Mouse (Mus musculus): ENCODE data around the gene Atp5d. TPM values are rescaled to one million over a fixed set of nuclear protein-coding genes. Genes with fewer than 3 reads are reported as not detected.

The Atp5d gene
- total and polyA plus RNA-seq, 2 experiments from 2014 or later: 259 to 607 TPM

DNA sequence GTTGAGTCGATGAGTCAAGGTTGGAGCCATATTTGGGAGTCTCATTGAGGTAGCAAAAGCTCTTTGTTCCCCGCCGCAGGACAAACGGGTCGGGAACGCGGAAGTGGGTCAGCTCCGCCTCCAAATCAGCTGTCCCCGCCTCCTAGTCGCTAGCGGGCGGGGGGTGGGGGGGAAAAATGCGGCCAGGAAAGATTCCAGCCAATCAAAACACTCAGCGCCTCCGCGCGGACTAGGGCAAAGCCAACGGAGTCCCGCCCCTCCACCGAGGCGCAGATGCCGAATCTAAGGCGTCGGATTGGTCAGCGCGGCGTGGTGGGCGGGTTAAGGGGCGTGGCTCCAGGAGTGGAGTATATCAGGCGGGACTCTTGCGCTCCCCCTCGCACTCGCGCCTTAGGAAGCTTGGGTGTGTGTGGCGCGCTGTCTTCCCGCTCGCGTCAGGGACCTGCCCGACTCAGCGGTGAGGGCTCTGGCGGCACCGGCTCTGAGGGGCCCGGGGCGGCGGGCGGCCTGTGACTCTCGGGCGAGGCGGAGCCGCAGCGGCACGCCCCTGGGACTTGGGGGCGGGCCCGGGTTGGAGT lies 29.1 kb downstream of the Atp5d start:
- 1% methylated on average over 54 of the region's 55 CpGs for WGBS

DNA sequence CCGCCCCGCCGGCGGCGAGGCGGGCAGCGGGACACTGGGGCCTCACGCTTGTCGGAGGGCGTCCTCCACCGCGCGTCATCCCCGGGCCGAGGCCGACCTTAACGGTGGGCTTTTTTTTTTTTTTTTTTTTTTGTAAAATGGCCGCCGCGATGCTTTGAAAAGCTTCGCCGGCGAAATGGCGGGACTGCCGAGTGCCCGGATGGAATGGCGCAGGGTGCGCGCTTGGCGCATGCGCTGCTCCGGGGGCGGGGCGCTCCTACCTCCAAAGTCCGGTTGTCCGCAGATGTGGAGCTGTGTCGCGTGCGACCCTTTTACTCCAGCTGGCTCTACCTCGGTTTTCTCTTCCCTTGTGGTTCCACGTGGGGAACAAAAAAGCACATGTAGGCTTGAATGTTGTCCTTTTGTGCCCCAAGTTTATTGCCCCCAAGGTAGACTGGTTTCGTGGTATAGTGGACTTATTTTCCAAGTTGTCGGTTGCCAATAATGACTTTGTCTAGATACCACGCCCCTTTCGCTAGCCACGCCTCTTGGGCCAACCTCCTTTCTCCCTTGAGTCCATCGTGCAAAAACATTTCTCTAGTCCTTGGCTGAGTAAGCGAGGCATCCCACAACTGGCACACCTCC lies 29.7 kb downstream of the Atp5d start:
- H3K9ac ChIP-seq (replicated peaks; ENCODE audit: low read length, poor library complexity, severe bottlenecking): peak overlapping the region; percentile 100
- peaks cover 18% of the 10 kb centered on the region for H3K36me3 ChIP-seq (ENCODE audit: insufficient read depth, low read length)
- ATAC-seq (ENCODE audit: low FRiP score) (peak; percentile 60), DNase-seq (ENCODE audit: low spot score) (peak; percentile 94)
- no peaks in the 10 kb centered on the region for H3K9me3 ChIP-seq (ENCODE audit: low read length)
- H3K27ac ChIP-seq (ENCODE audit: low read depth, low read length): peak overlapping the region; percentile 100
- peak overlapping the region; percentile 77 for H3K4me2 ChIP-seq (ENCODE audit: low read depth, low read length, poor library complexity, severe bottlenecking)
- WGBS: under 1% methylated on average over 40 of the region's 48 CpGs
- peak overlapping the region; percentile 91 for H3K4me3 ChIP-seq (ENCODE audit: low read depth, low read length)
- TF ChIP-seq CTCF (IDR thresholded peaks at IDR 0.05): no peak
- peaks cover 7% of the 10 kb centered on the region; the same call in 1 of the 2 replicates for H3K4me1 ChIP-seq (ENCODE audit: insufficient read depth, low read length)
- no peaks in the 10 kb centered on the region for H3K27me3 ChIP-seq (ENCODE audit: insufficient read depth, low read length)

More for the DNA sequence above, 29.1 kb downstream of the Atp5d start:
- no peaks in the 10 kb centered on the region for H3K27me3 ChIP-seq (ENCODE audit: insufficient read depth, low read length)
- H3K4me1 ChIP-seq (ENCODE audit: insufficient read depth, low read length): peaks cover 7% of the 10 kb centered on the region; the same call in 1 of the 2 replicates
- TF ChIP-seq CTCF (IDR thresholded peaks at IDR 0.05): no peak
- peak overlapping the region; percentile 77 for H3K4me2 ChIP-seq (ENCODE audit: low read depth, low read length, poor library complexity, severe bottlenecking)
- DNase-seq (ENCODE audit: low spot score) (peak; percentile 100), ATAC-seq (ENCODE audit: low FRiP score) (peak; percentile 91)
- H3K9me3 ChIP-seq (ENCODE audit: low read length): no peaks in the 10 kb centered on the region
- H3K4me3 ChIP-seq (ENCODE audit: low read depth, low read length): peak overlapping the region; percentile 91
- H3K9ac ChIP-seq (replicated peaks; ENCODE audit: low read length, poor library complexity, severe bottlenecking): peak overlapping the region; percentile 100
- H3K27ac ChIP-seq (ENCODE audit: low read depth, low read length): peak overlapping the region; percentile 100
- peaks cover 18% of the 10 kb centered on the region for H3K36me3 ChIP-seq (ENCODE audit: insufficient read depth, low read length)

- ATAC-seq (ENCODE audit: low FRiP score): no peak
- 33% methylated on average over 1 of the region's 1 CpGs for WGBS
- peaks cover 18% of the 10 kb centered on the region for H3K36me3 ChIP-seq (ENCODE audit: insufficient read depth, low read length)
Observed at GRCm38 (mm10) chr10:80169070-80169469, 30.6 kb downstream of the Atp5d start.

GRCm38 (mm10) chr10:80169651-80170050 lies 31.2 kb downstream of the Atp5d start:
- Histone ChIP-seq H3K9ac (replicated peaks; ENCODE audit: low read length, poor library complexity, severe bottlenecking) (no peak overlapping the region), H3K4me1 (ENCODE audit: insufficient read depth, low read length) (peaks cover 11% of the 10 kb centered on the region; the same call in 1 of the 2 replicates), H3K4me3 (ENCODE audit: low read depth, low read length) (no peak overlapping the region), H3K36me3 (ENCODE audit: insufficient read depth, low read length) (peaks cover 18% of the 10 kb centered on the region), H3K9me3 (ENCODE audit: low read length) (no peaks in the 10 kb centered on the region), H3K27ac (ENCODE audit: low read depth, low read length) (no peak overlapping the region), H3K4me2 (ENCODE audit: low read depth, low read length, poor library complexity, severe bottlenecking) (no peak overlapping the region), H3K27me3 (ENCODE audit: insufficient read depth, low read length) (no peaks in the 10 kb centered on the region)
- ATAC-seq (ENCODE audit: low FRiP score) (no peak), DNase-seq (ENCODE audit: low spot score) (no peak)
- WGBS: 95% methylated on average over 7 of the region's 7 CpGs
- no peak for TF ChIP-seq CTCF (IDR thresholded peaks at IDR 0.05)

More at GRCm38 (mm10) chr10:80169070-80169469, 30.6 kb downstream of the Atp5d start:
- Histone ChIP-seq H3K4me2 (ENCODE audit: low read depth, low read length, poor library complexity, severe bottlenecking) (peak overlapping the region; percentile 77), H3K27ac (ENCODE audit: low read depth, low read length) (peak overlapping the region; percentile 100; the same call in 1 of the 2 replicates), H3K9me3 (ENCODE audit: low read length) (no peaks in the 10 kb centered on the region), H3K27me3 (ENCODE audit: insufficient read depth, low read length) (no peaks in the 10 kb centered on the region), H3K4me3 (ENCODE audit: low read depth, low read length) (peak overlapping the region; percentile 91; the same call in 1 of the 2 replicates), H3K4me1 (ENCODE audit: insufficient read depth, low read length) (peaks cover 11% of the 10 kb centered on the region; the same call in 1 of the 2 replicates), H3K9ac (replicated peaks; ENCODE audit: low read length, poor library complexity, severe bottlenecking) (peak overlapping the region; percentile 100; the same call in 1 of the 2 replicates)
- DNase-seq (ENCODE audit: low spot score): no peak
- no peak for TF ChIP-seq CTCF (IDR thresholded peaks at IDR 0.05)

- ATAC-seq (ENCODE audit: low FRiP score): no peak
- no peak for DNase-seq (ENCODE audit: low spot score)
- H3K4me2 ChIP-seq (ENCODE audit: low read depth, low read length, poor library complexity, severe bottlenecking): no peak overlapping the region
- no peak overlapping the region for H3K4me3 ChIP-seq (ENCODE audit: low read depth, low read length)
- 97% methylated on average over 16 of the region's 16 CpGs for WGBS
- no peaks in the 10 kb centered on the region for H3K9me3 ChIP-seq (ENCODE audit: low read length)
- H3K4me1 ChIP-seq (ENCODE audit: insufficient read depth, low read length): peaks cover 11% of the 10 kb centered on the region; the same call in 1 of the 2 replicates
- no peak for TF ChIP-seq CTCF (IDR thresholded peaks at IDR 0.05)
- H3K36me3 ChIP-seq (ENCODE audit: insufficient read depth, low read length): peaks cover 18% of the 10 kb centered on the region
- no peaks in the 10 kb centered on the region for H3K27me3 ChIP-seq (ENCODE audit: insufficient read depth, low read length)
- H3K27ac ChIP-seq (ENCODE audit: low read depth, low read length): no peak overlapping the region
- H3K9ac ChIP-seq (replicated peaks; ENCODE audit: low read length, poor library complexity, severe bottlenecking): no peak overlapping the region
Observed at GRCm38 (mm10) chr10:80170052-80170451, 31.6 kb downstream of the Atp5d start.

- Histone ChIP-seq H3K27me3 (ENCODE audit: insufficient read depth, low read length) (no peaks in the 10 kb centered on the region), H3K9ac (replicated peaks; ENCODE audit: low read length, poor library complexity, severe bottlenecking) (no peak overlapping the region), H3K4me1 (ENCODE audit: insufficient read depth, low read length) (peaks cover 9% of the 10 kb centered on the region; the same call in 1 of the 2 replicates), H3K36me3 (ENCODE audit: insufficient read depth, low read length) (peaks cover 18% of the 10 kb centered on the region), H3K27ac (ENCODE audit: low read depth, low read length) (no peak overlapping the region), H3K4me2 (ENCODE audit: low read depth, low read length, poor library complexity, severe bottlenecking) (no peak overlapping the region), H3K4me3 (ENCODE audit: low read depth, low read length) (no peak overlapping the region), H3K9me3 (ENCODE audit: low read length) (no peaks in the 10 kb centered on the region)
- WGBS: 95% methylated on average over 19 of the region's 19 CpGs
- TF ChIP-seq CTCF (IDR thresholded peaks at IDR 0.05): no peak
- ATAC-seq (ENCODE audit: low FRiP score) (no peak), DNase-seq (ENCODE audit: low spot score) (no peak)
Observed at GRCm38 (mm10) chr10:80170601-80171021, 32.2 kb downstream of the Atp5d start.

Data from midbrain, postnatal 0 days (tissue).